Mouse (Mus musculus) ZHBTc4 (cell line): ENCODE results near the gene Slit2.

ENCODE experiments used
- DNase-seq: peaks from one replicate; pipeline ENCODE4 v3.0.0-alpha.2; 2011; ENCODE audit warnings: low read depth, low spot score

Slit2 gene

GRCm38 (mm10) chr5:48050637-48051314, 67.8 kb downstream of the Slit2 start:
- DNase-seq = peak; percentile 5

GRCm38 (mm10) chr5:48058612-48059011, 75.7 kb downstream of the Slit2 start:
- no peak for DNase-seq

- no peak for DNase-seq
These were observed 77.8 kb downstream of the Slit2 start for GRCm38 (mm10) chr5:48060715-48061114.

- no peak for DNase-seq
These were observed 95.8 kb downstream of the Slit2 start for GRCm38 (mm10) chr5:48078730-48079129.

- no peak for DNase-seq
These were observed 98.4 kb downstream of the Slit2 start for GRCm38 (mm10) chr5:48081223-48081881.

GRCm38 (mm10) chr5:48113400-48113799, 130.5 kb downstream of the Slit2 start:
- no peak for DNase-seq

GRCm38 (mm10) chr5:48114969-48115537, 132.1 kb downstream of the Slit2 start:
- no peak for DNase-seq

- no peak for DNase-seq
These were observed 139.7 kb downstream of the Slit2 start for GRCm38 (mm10) chr5:48122651-48123050.

GRCm38 (mm10) chr5:48125770-48126423, 143.0 kb downstream of the Slit2 start:
- peak; percentile 52 for DNase-seq

GRCm38 (mm10) chr5:48129981-48130380, 147.0 kb downstream of the Slit2 start:
- DNase-seq = no peak

- DNase-seq = peak; percentile 8
These were observed 153.6 kb downstream of the Slit2 start for GRCm38 (mm10) chr5:48136571-48136970.

GRCm38 (mm10) chr5:48138849-48139487, 156.0 kb downstream of the Slit2 start:
- DNase-seq = peak; percentile 32

- no peak for DNase-seq
These were observed 156.5 kb downstream of the Slit2 start for GRCm38 (mm10) chr5:48139488-48139862.

- DNase-seq = no peak
These were observed 163.1 kb downstream of the Slit2 start for GRCm38 (mm10) chr5:48146082-48146481.

GRCm38 (mm10) chr5:48160829-48161228, 177.9 kb downstream of the Slit2 start:
- DNase-seq = no peak

- DNase-seq = no peak
These were observed 198.8 kb downstream of the Slit2 start for GRCm38 (mm10) chr5:48181646-48182302.

- DNase-seq = no peak
These were observed 201.4 kb downstream of the Slit2 start for GRCm38 (mm10) chr5:48184358-48184757.

GRCm38 (mm10) chr5:48187819-48188218, 204.9 kb downstream of the Slit2 start:
- no peak for DNase-seq

GRCm38 (mm10) chr5:48199380-48199779, 216.4 kb downstream of the Slit2 start:
- DNase-seq = no peak

- peak; percentile 2 for DNase-seq
These were observed 232.3 kb downstream of the Slit2 start for GRCm38 (mm10) chr5:48215248-48215647.

- no peak for DNase-seq
These were observed 236.8 kb downstream of the Slit2 start for GRCm38 (mm10) chr5:48219624-48220155.
